In genomic region chr7:81610125-81610524, GRCm38 (mm10) we compare ENCODE assay signal across 8 mouse cellular contexts. TPM values are rescaled to one million over a fixed set of nuclear protein-coding genes. Genes with fewer than 3 reads are reported as not detected.
DNase-seq lines count a peak whose midpoint lies in the region; TF ChIP-seq lines count a peak whose summit lies in the region.

No protein-coding gene starts in this region.

- in situ Hi-C loops in CH12.LX (cut with MboI; ENCODE audit: low pct_ligation_motif_present, low pct_unique_long_range_greater_than_20kb, low sequenced_read_pairs), result no loop called here

- peak; percentile 28 to 69 for TF ChIP-seq CTCF in CH12.LX (conservative IDR thresholded peaks at IDR 0.05 in 1 of 2, IDR thresholded peaks at IDR 0.05 in 1 of 2; ENCODE audit: low read depth in 2 of 2, low read length in 2 of 2)
- peak; percentile 33; the same call in 1 of the 2 replicates for TF ChIP-seq CTCF in liver, adult 2 months (IDR thresholded peaks at IDR 0.05; ENCODE audit: low read depth, low read length)

- no peaks in the 10 kb centered on the region for H3K4me1 ChIP-seq in CH12.LX (ENCODE audit: control insufficient read depth in 1 of 2, insufficient read depth in 2 of 2)
- H3K4me1 ChIP-seq in liver, adult 2 months (ENCODE audit: control insufficient read depth, insufficient read depth, low read length), result no peaks in the 10 kb centered on the region

- DNase-seq in heart, postnatal 14 days, result peak; percentile 16 to 32
- DNase-seq in heart, adult 11 months, result no peak
- peak; percentile 49 for DNase-seq in CH12.LX (ENCODE audit: extremely low read depth)
- DNase-seq in adrenal gland, postnatal 25 days, result peak; percentile 26
- DNase-seq in liver, adult 2 months (ENCODE audit: extremely low read depth, low read depth, low spot score), result no peak
- peak; percentile 37 for DNase-seq in thymus, postnatal 0 days (ENCODE audit: low spot score)
- no peak for DNase-seq in left cerebral cortex, postnatal 25 days (ENCODE audit: low spot score in 2 of 2)
- DNase-seq in urinary bladder, adult 2 months (ENCODE audit: low spot score), result no peak

- no peaks in the 10 kb centered on the region for H3K79me2 ChIP-seq in CH12.LX (replicated peaks; ENCODE audit: control insufficient read depth, extremely low read depth, insufficient read depth, poor library complexity, severe bottlenecking)
- H3K79me2 ChIP-seq in liver, adult 2 months (ENCODE audit: control insufficient read depth, insufficient read depth, low read length), result no peaks in the 10 kb centered on the region

- no peak overlapping the region for H3K4me2 ChIP-seq in CH12.LX (ENCODE audit: insufficient read depth, low read depth, poor library complexity, severe bottlenecking)

- H3K9ac ChIP-seq in CH12.LX (ENCODE audit: insufficient read depth, low read depth), result no peak overlapping the region
- H3K9ac ChIP-seq in liver, adult 2 months (ENCODE audit: low read depth, low read length), result no peak overlapping the region

- intact Hi-C loops in heart, postnatal 14 days (cut with DNase I), result no loop called here
- intact Hi-C loops in left cerebral cortex, postnatal 25 days (cut with DNase I), result no loop called here

- TF ChIP-seq EP300 in CH12.LX (IDR thresholded peaks at IDR 0.05; ENCODE audit: low read length), result no peak

- dilution Hi-C loops in CH12.LX (cut with MboI; ENCODE audit: extremely low pct_ligation_motif_present, extremely low pct_unique_long_range_greater_than_20kb, low sequenced_read_pairs), result no loop called here

- no peaks in the 10 kb centered on the region for H3K36me3 ChIP-seq in CH12.LX (replicated peaks in 1 of 2; ENCODE audit: control insufficient read depth in 1 of 2, insufficient read depth in 1 of 2, low read length in 1 of 2)
- peaks cover 8% of the 10 kb centered on the region; the same call in 1 of the 2 replicates for H3K36me3 ChIP-seq in liver, adult 2 months (ENCODE audit: control insufficient read depth, insufficient read depth, low read length)

- WGBS in liver, adult 2 months, result 71% methylated on average over 18 of the region's 18 CpGs

- TF ChIP-seq RAD21 in CH12.LX (IDR thresholded peaks at IDR 0.05; ENCODE audit: low read depth, low read length), result peak; percentile 52

- H3K9me3 ChIP-seq in CH12.LX (replicated peaks; ENCODE audit: low read length), result no peaks in the 10 kb centered on the region

- H3K27ac ChIP-seq in CH12.LX (ENCODE audit: insufficient read depth, low read depth), result no peak overlapping the region
- no peak overlapping the region for H3K27ac ChIP-seq in liver, adult 2 months (replicated peaks; ENCODE audit: insufficient read depth, low read depth, low read length)

- H3K4me3 ChIP-seq in CH12.LX (replicated peaks in 1 of 3; ENCODE audit: low read depth in 2 of 3, low read length in 2 of 3, poor library complexity in 1 of 3), result no peak overlapping the region
- no peak overlapping the region for H3K4me3 ChIP-seq in liver, adult 2 months (ENCODE audit: insufficient read depth, low read depth, low read length)

- no peak for TF ChIP-seq POLR2A in CH12.LX (IDR thresholded peaks at IDR 0.05; ENCODE audit: low read depth, low read length)
- no peak for TF ChIP-seq POLR2A in liver, adult 2 months (IDR thresholded peaks at IDR 0.05; ENCODE audit: extremely low read depth, insufficient read depth, low read length)

- no peaks in the 10 kb centered on the region for H3K27me3 ChIP-seq in CH12.LX (replicated peaks)
- no peaks in the 10 kb centered on the region for H3K27me3 ChIP-seq in liver, adult 2 months (ENCODE audit: control insufficient read depth, insufficient read depth, low read length)

TF ChIP-seq in CH12.LX, 34 proteins besides CTCF, POLR2A, EP300 and RAD21:
- TF ChIP-seq MAX (IDR thresholded peaks at IDR 0.05; ENCODE audit: low read length), result no peak
- TF ChIP-seq SMC3 (IDR thresholded peaks at IDR 0.05; ENCODE audit: low read depth, low read length), result peak; percentile 48

RNA-seq across cellular contexts. Expression of gene Whamm, which starts 39.1 kb away (rescaled TPM):
- total RNA-seq in heart, postnatal 14 days (2021), result 1 to 10 TPM; 8.6 to 9.1 TPM
- total RNA-seq in CH12.LX (2012; rRNA removed), result 9.7 and 13.3 TPM in 2 replicates
- total RNA-seq in CH12.LX (2014; rRNA removed), result 5.2 and 5.4 TPM in 2 replicates
- 11.2 and 13.3 TPM in 2 replicates for polyA plus RNA-seq in CH12.LX (2012; ENCODE audit: insufficient read length, low read depth)
- total RNA-seq in adrenal gland, postnatal 25 days (2021), result 21.4 and 25.0 TPM in 2 replicates
- 20.7 and 25.4 TPM in 2 replicates for total RNA-seq in liver, adult 2 months (2014; rRNA removed)
- 35.1 and 44.6 TPM in 2 replicates for polyA plus RNA-seq in liver, adult 2 months (2012; rRNA removed)
- polyA plus RNA-seq in thymus, postnatal 0 days (2015; fragmentation: Nextera tagmentation; extraction: Ambion mirVana), result 7.2 and 8.3 TPM in 2 replicates
- total RNA-seq in left cerebral cortex, postnatal 25 days (2021), result 10 to 100 TPM; 13.7 to 15.8 TPM
- 18.0 and 19.4 TPM in 2 replicates for polyA plus RNA-seq in urinary bladder, adult 2 months (2012; rRNA removed)

RNA-seq across cellular contexts. Expression of gene Fsd2, which starts 43.4 kb away (rescaled TPM):
- 100 to 1,000 TPM; 241 to 254 TPM for total RNA-seq in heart, postnatal 14 days (2021)
- total RNA-seq in CH12.LX (2012; rRNA removed) (1.2 and 1.6 TPM in 2 replicates), CH12.LX (2014; rRNA removed) (0.18 and 0.26 TPM in 2 replicates)
- polyA plus RNA-seq in CH12.LX (2012; ENCODE audit: insufficient read length, low read depth), result 0.54 and 0.56 TPM in 2 replicates
- total RNA-seq in adrenal gland, postnatal 25 days (2021), result 0.29 and 0.85 TPM in 2 replicates
- 0.13 and 0.28 TPM in 2 replicates for total RNA-seq in liver, adult 2 months (2014; rRNA removed)
- 0.04 TPM in 2 replicates for polyA plus RNA-seq in liver, adult 2 months (2012; rRNA removed)
- polyA plus RNA-seq in thymus, postnatal 0 days (2015; fragmentation: Nextera tagmentation; extraction: Ambion mirVana), result 0.73 and 0.87 TPM in 2 replicates
- total RNA-seq in left cerebral cortex, postnatal 25 days (2021), result under 1 TPM in 1 of 2 experiments, not detected in 1; 0.16 TPM
- 0.29 and 0.33 TPM in 2 replicates for polyA plus RNA-seq in urinary bladder, adult 2 months (2012; rRNA removed)

Comparison
In these comparisons a context has a peak if more than half of its experiments do, and no peak if none do; other contexts are left out.
1. DNase-seq: peak in heart, postnatal 14 days (2 of 2), CH12.LX (single experiment), adrenal gland, postnatal 25 days (single experiment) and thymus, postnatal 0 days (single experiment); none in heart, adult 11 months (single experiment), liver, adult 2 months (single experiment), left cerebral cortex, postnatal 25 days (0 of 2) and urinary bladder, adult 2 months (single experiment).
2. RNA of gene Fsd2, which starts 43.4 kb away (total RNA-seq): 241 to 254 TPM in heart, postnatal 14 days; 0.18 to 1.6 TPM in CH12.LX, 0.29 to 0.85 TPM in adrenal gland, postnatal 25 days, 0.13 to 0.28 TPM in liver, adult 2 months and 0.16 TPM in left cerebral cortex, postnatal 25 days; every median in the first group is over 10 times any median in the second.